Mouse (Mus musculus) myocyte (in vitro differentiated cells): ENCODE data around the gene Mybpc1. TPM values are rescaled to one million over a fixed set of nuclear protein-coding genes. Genes with fewer than 3 reads are reported as not detected.
"Not testable (repeated sequence)": the region's sequence is repeated elsewhere in the genome, so short reads cannot be mapped to it uniquely, and the experiment has no call there.

ENCODE experiments used
- H3K27me3 ChIP-seq: one replicate; pipeline ENCODE4 v1.6.1; 2011; ENCODE audit not compliant: control insufficient read depth, insufficient read depth, insufficient read length
- H3K36me3 ChIP-seq: one replicate; pipeline ENCODE4 v1.6.1; 2011; ENCODE audit not compliant: control insufficient read depth, insufficient read depth
- H3K4me2 ChIP-seq: one replicate; pipeline ENCODE4 v1.6.1; 2011; ENCODE audit warnings: low read depth, control low read depth
- H3K4me3 ChIP-seq: one replicate; pipeline ENCODE4 v1.5.1; 2011; ENCODE audit warnings: mild to moderate bottlenecking, control low read depth, moderate library complexity
- H3K79me2 ChIP-seq: one replicate; pipeline ENCODE4 v1.6.1; 2011; ENCODE audit not compliant: control insufficient read depth, insufficient read depth
- H3ac ChIP-seq: one replicate; pipeline ENCODE4 v1.6.1; 2011; ENCODE audit not compliant: control insufficient read depth, insufficient read length
- CEBPB ChIP-seq: IDR thresholded peaks from 2 replicates; pipeline ENCODE4 v1.6.1; 2011; ENCODE audit warnings: mild to moderate bottlenecking, moderate library complexity; ENCODE audit not compliant: poor library complexity, insufficient read depth, severe bottlenecking
- E2F4 ChIP-seq: IDR thresholded peaks from one replicate; pipeline ENCODE4 v1.6.1; 2011; ENCODE audit warnings: mild to moderate bottlenecking, control low read depth, moderate library complexity; ENCODE audit not compliant: insufficient read depth
- MAX ChIP-seq: IDR thresholded peaks from one replicate; pipeline ENCODE4 v1.6.1; 2011; ENCODE audit warnings: low read depth, mild to moderate bottlenecking, control low read depth
- MYOD1 ChIP-seq, 3 experiments: IDR thresholded peaks; one replicate each; pipeline ENCODE4 v1.6.1; 2011; ENCODE audit warnings: control low read depth in 2 of 3, low read depth in 2 of 3, mild to moderate bottlenecking in 2 of 3, moderate library complexity in 1 of 3; ENCODE audit not compliant: insufficient read length in 2 of 3, control insufficient read depth in 1 of 3
- MYOG ChIP-seq, 3 experiments: IDR thresholded peaks; one replicate each; pipeline ENCODE4 v1.6.1; 2011; ENCODE audit warnings: control low read depth in 2 of 3, low read depth in 2 of 3, mild to moderate bottlenecking in 2 of 3; ENCODE audit not compliant: insufficient read length in 2 of 3, control insufficient read depth in 1 of 3, insufficient read depth in 1 of 3
- POLR2A ChIP-seq: IDR thresholded peaks from one replicate; pipeline ENCODE4 v1.6.1; 2011; ENCODE audit warnings: low read depth, mild to moderate bottlenecking, control low read depth, moderate library complexity; ENCODE audit not compliant: insufficient read length
- POLR2AphosphoS2 ChIP-seq: IDR thresholded peaks from one replicate; pipeline ENCODE4 v1.6.1; 2011; ENCODE audit warnings: low read depth, control low read depth; ENCODE audit not compliant: insufficient read length
- REST ChIP-seq: IDR thresholded peaks from one replicate; pipeline ENCODE4 v1.6.1; 2011; ENCODE audit warnings: mild to moderate bottlenecking, control low read depth, moderate library complexity; ENCODE audit not compliant: insufficient read depth, insufficient read length
- SRF ChIP-seq: IDR thresholded peaks from one replicate; pipeline ENCODE4 v1.6.1; 2011; ENCODE audit warnings: low read depth; ENCODE audit not compliant: control insufficient read depth, insufficient read length
- TCF12 ChIP-seq: IDR thresholded peaks from one replicate; pipeline ENCODE4 v1.6.1; 2011; ENCODE audit warnings: mild to moderate bottlenecking, control low read depth; ENCODE audit not compliant: poor library complexity, insufficient read depth, severe bottlenecking
- TCF3 ChIP-seq: IDR thresholded peaks from one replicate; pipeline ENCODE4 v1.6.1; 2011; ENCODE audit warnings: low read depth, control low read depth; ENCODE audit not compliant: insufficient read length
- USF1 ChIP-seq: IDR thresholded peaks from one replicate; pipeline ENCODE4 v1.6.1; 2011; ENCODE audit warnings: low read depth, mild to moderate bottlenecking, control low read depth, moderate library complexity
- polyA plus RNA-seq: library from polyadenylated mRNA; unstranded; fragments of >200 nt; fragmentation: generic; extraction: Trizol; gene quantifications from one replicate; pipeline ENCODE4 v1.2.1, GENCODE M21; 2012; ENCODE audit warnings: missing spikeins

The Mybpc1 gene
- polyA plus RNA-seq, 1 experiment, result 21.9 TPM

DNA sequence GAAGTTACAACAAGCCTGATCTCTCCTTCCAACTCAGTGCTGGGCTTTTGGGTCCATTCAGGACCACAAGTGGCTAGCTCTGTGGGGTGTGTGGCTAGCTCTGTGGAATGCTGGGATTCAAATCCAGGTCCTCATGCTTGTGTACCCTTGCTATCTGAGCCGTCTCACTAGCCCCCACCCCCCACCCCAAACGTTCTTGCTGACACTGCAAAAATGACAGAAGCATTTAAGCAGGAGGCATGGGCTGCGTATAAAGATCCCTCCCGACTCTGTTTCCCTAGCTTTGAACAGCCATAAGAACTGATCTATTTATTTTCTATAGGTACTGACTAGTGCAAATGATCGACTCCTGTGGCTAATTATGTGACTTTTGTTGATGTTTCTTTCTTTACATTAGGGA is 74.3 kb downstream of the Mybpc1 start:
- Histone ChIP-seq H3K79me2 (no peaks in the 10 kb centered on the region), H3K27me3 (no peaks in the 10 kb centered on the region), H3ac (no peak overlapping the region), H3K4me3 (no peak overlapping the region), H3K4me2 (no peak overlapping the region), H3K36me3 (no peaks in the 10 kb centered on the region)
- TF ChIP-seq E2F4 (no peak), MYOD1 (IDR thresholded peaks at IDR 0.05; ENCODE audit: control insufficient read depth in 1 of 3, insufficient read length in 2 of 3, low read depth in 2 of 3) (no peak), USF1 (no peak)

DNA sequence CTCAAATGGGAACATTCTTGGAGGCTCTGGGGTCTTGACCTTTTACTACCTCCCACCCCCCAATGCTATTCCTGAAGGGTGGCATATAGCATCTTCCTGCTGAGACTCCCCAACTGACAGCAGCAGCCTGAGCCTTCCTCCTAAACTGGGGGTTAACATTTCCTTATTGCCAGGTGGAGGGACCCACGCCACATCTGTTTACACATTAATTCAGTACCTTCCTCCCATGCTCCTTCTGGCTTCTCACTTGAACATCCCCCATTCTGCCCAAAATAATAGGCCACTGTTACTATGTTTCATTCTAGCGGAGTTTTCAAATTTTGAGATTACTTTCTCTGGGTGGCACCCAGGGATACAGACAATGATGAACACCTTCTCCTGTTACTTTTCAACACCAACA is 80.9 kb downstream of the Mybpc1 start:
- TF ChIP-seq SRF, result no peak
- TF ChIP-seq E2F4, result no peak
- no peak for TF ChIP-seq MYOD1 (IDR thresholded peaks at IDR 0.05; ENCODE audit: control insufficient read depth in 1 of 3, insufficient read length in 2 of 3, low read depth in 2 of 3)
- no peak for TF ChIP-seq TCF12
- TF ChIP-seq POLR2A, result no peak
- no peak for TF ChIP-seq POLR2AphosphoS2
- TF ChIP-seq CEBPB, result no peak
- no peak for TF ChIP-seq MAX
- TF ChIP-seq REST, result no peak
- no peak for TF ChIP-seq USF1
- no peak for TF ChIP-seq TCF3
- no peak for TF ChIP-seq MYOG (IDR thresholded peaks at IDR 0.05; ENCODE audit: control insufficient read depth in 1 of 3, insufficient read depth in 1 of 3, insufficient read length in 2 of 3, low read depth in 2 of 3)
- H3K4me2 ChIP-seq, result no peak overlapping the region
- H3K4me3 ChIP-seq, result no peak overlapping the region
- H3K79me2 ChIP-seq, result no peaks in the 10 kb centered on the region
- H3ac ChIP-seq, result no peak overlapping the region
- no peaks in the 10 kb centered on the region for H3K27me3 ChIP-seq
- H3K36me3 ChIP-seq, result no peaks in the 10 kb centered on the region

DNA sequence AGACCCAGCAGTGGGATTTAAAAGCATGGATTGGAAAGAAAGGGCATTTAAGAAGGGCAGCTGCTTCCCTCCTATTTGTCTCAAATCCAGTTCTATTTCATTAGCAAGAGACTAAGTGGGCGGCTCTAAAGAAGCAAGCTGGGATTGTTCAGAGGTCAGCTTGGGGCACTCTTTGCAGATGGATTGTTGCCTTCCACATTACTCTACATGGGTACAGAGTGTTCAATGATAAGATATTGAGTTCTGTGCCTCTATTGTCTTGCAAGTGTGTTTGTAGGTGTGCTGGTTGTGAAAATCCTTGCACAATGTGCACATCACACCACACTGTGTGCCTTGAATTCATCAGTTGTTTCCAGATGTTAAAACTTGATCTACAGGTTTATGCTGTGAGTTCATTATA is 81.7 kb downstream of the Mybpc1 start:
- Histone ChIP-seq H3K27me3 (no peaks in the 10 kb centered on the region), H3K4me3 (no peak overlapping the region), H3K36me3 (no peaks in the 10 kb centered on the region), H3K79me2 (no peaks in the 10 kb centered on the region), H3K4me2 (no peak overlapping the region), H3ac (no peak overlapping the region)
- TF ChIP-seq POLR2AphosphoS2 (no peak), MYOD1 (IDR thresholded peaks at IDR 0.05; ENCODE audit: control insufficient read depth in 1 of 3, insufficient read length in 2 of 3, low read depth in 2 of 3) (no peak), MAX (no peak), CEBPB (no peak), USF1 (no peak), REST (no peak), MYOG (IDR thresholded peaks at IDR 0.05; ENCODE audit: control insufficient read depth in 1 of 3, insufficient read depth in 1 of 3, insufficient read length in 2 of 3, low read depth in 2 of 3) (no peak), E2F4 (no peak), TCF12 (no peak), SRF (no peak)

DNA sequence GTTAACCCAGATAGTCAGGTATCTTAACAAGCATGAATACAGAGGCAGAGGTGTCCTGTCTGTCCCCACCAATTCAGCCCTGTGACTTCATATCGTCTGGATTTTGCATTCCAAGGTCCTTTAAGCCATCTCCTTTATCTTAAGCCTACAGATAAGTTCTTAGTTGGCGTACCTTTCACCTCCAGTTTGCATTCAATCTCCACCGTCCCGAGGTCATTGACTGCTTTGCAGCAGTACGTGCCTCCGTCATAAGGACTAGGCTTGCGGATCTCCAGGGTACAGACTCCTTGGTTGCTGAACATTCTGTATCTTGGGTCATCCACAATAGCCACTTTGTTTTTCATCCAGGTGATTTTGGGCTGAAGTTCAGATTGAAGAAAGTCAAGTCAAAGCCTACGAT is 82.2 kb downstream of the Mybpc1 start:
- no peaks in the 10 kb centered on the region for H3K36me3 ChIP-seq
- TF ChIP-seq USF1 (no peak), TCF3 (no peak), POLR2AphosphoS2 (no peak), MAX (no peak), POLR2A (no peak), SRF (no peak), MYOD1 (IDR thresholded peaks at IDR 0.05; ENCODE audit: control insufficient read depth in 1 of 3, insufficient read length in 2 of 3, low read depth in 2 of 3) (no peak), CEBPB (no peak), TCF12 (no peak), MYOG (IDR thresholded peaks at IDR 0.05; ENCODE audit: control insufficient read depth in 1 of 3, insufficient read depth in 1 of 3, insufficient read length in 2 of 3, low read depth in 2 of 3) (no peak), REST (no peak), E2F4 (no peak)
- H3K4me2 ChIP-seq, result no peak overlapping the region
- no peak overlapping the region for H3K4me3 ChIP-seq
- H3ac ChIP-seq, result no peak overlapping the region
- no peaks in the 10 kb centered on the region for H3K27me3 ChIP-seq
- no peaks in the 10 kb centered on the region for H3K79me2 ChIP-seq

DNA sequence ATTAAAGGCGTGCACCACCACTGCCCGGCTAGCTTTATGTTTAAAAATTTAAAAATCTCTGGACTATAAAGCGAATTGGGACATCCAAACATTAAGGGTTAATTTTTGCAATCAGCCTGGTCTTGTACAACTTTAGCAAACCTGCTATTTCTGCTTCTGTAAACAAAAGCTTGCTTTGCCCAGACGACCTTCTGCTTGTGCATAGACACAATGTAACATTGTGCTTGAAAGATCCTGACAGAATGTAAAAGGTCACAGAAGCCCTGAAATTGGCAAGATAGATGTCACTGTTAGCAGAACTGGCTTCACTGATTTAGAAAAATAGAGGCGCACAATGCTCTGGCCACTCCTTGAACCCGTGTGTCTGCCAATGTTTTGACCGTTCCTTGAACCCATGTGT is 89.9 kb downstream of the Mybpc1 start:
- H3K27me3 ChIP-seq, H3K79me2 ChIP-seq, H3K4me2 ChIP-seq, H3ac ChIP-seq, H3K4me3 ChIP-seq, H3K36me3 ChIP-seq: not testable (repeated sequence)
